Mouse (Mus musculus): ENCODE data around the gene Glud1.

GRCm38 (mm10) chr14:34362726-34363445 lies 52.4 kb downstream of the Glud1 start:
- TF ChIP-seq EP300 (IDR thresholded peaks at IDR 0.05; ENCODE audit: low read depth) (no peak), CTCF (IDR thresholded peaks at IDR 0.05; ENCODE audit: low read depth) (peak; percentile 69)
